Mouse (Mus musculus): ENCODE results near the gene Dync1li1.
"Not testable (repeated sequence)": the region's sequence is repeated elsewhere in the genome, so short reads cannot be mapped to it uniquely, and the experiment has no call there.

Dync1li1 gene

GRCm38 (mm10) chr9:114691112-114691511, 2.5 kb downstream of the Dync1li1 start:
- Histone ChIP-seq H3K27me3 (ENCODE audit: control insufficient read depth, insufficient read depth, low read length, poor library complexity, severe bottlenecking) (no peaks in the 10 kb centered on the region), H3K36me3 (ENCODE audit: control insufficient read depth, insufficient read depth, low read length, poor library complexity, severe bottlenecking) (no peaks in the 10 kb centered on the region; the same call in 1 of the 2 replicates)
- DNase-seq (ENCODE audit: low read depth, low spot score): peak; percentile 35

DNA sequence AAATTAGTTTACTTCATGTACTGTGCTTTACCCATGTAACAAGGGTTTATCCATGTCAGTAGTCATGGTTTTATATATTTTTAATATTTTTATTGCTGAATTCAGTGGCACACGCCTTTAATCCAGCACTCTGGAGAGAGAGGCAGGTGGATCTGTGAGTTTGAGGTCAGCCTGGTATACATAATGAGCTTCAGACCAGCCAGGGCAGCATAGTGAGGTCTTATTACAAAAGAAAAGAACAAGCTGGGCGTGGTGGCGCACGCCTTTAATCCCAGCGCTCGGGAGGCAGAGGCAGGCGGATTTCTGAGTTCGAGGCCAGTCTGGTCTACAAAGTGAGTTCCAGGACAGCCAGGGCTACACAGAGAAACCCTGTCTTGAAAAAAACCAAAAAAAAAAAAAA, 7.1 kb downstream of the Dync1li1 start:
- not testable (repeated sequence) for H3K27me3 ChIP-seq (ENCODE audit: control insufficient read depth, insufficient read depth, low read length, poor library complexity, severe bottlenecking); DNase-seq (ENCODE audit: low read depth, low spot score); H3K36me3 ChIP-seq (ENCODE audit: control insufficient read depth, insufficient read depth, low read length, poor library complexity, severe bottlenecking)

DNA sequence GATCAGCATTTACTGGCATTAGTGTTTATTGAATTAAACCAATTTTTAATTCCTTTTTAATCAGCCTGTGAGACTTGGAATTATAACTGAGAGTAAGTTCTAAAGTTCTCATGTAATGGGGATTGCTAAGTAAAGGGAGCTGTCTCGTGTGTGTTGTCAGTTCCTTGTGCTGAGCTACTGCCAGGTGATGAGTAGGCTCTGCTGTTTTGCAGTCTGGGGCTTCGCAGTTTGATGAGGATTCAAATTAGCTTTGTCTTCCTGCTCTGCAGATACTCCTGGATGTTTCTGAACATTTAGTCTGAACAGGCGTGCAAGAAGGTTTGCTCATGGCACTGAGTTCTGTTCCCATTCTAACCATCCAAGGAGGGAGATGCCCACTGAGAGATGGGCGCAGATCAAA, 8.5 kb downstream of the Dync1li1 start:
- DNase-seq (ENCODE audit: low read depth, low spot score): no peak
- no peaks in the 10 kb centered on the region for H3K27me3 ChIP-seq (ENCODE audit: control insufficient read depth, insufficient read depth, low read length, poor library complexity, severe bottlenecking)
- 0 out of 2 replicates have a peak, but pooled peaks cover 3% of the 10 kb centered on the region for H3K36me3 ChIP-seq (ENCODE audit: control insufficient read depth, insufficient read depth, low read length, poor library complexity, severe bottlenecking)

- Histone ChIP-seq H3K27me3 (ENCODE audit: control insufficient read depth, insufficient read depth, low read length, poor library complexity, severe bottlenecking) (no peaks in the 10 kb centered on the region), H3K36me3 (ENCODE audit: control insufficient read depth, insufficient read depth, low read length, poor library complexity, severe bottlenecking) (0 out of 2 replicates have a peak, but pooled peaks cover 3% of the 10 kb centered on the region)
- DNase-seq (ENCODE audit: low read depth, low spot score): no peak
These were observed 9.3 kb downstream of the Dync1li1 start for GRCm38 (mm10) chr9:114697926-114698325.

GRCm38 (mm10) chr9:114699262-114699661, 10.7 kb downstream of the Dync1li1 start:
- H3K27me3 ChIP-seq (ENCODE audit: control insufficient read depth, insufficient read depth, low read length, poor library complexity, severe bottlenecking): no peaks in the 10 kb centered on the region
- no peak for DNase-seq (ENCODE audit: low read depth, low spot score)

DNA sequence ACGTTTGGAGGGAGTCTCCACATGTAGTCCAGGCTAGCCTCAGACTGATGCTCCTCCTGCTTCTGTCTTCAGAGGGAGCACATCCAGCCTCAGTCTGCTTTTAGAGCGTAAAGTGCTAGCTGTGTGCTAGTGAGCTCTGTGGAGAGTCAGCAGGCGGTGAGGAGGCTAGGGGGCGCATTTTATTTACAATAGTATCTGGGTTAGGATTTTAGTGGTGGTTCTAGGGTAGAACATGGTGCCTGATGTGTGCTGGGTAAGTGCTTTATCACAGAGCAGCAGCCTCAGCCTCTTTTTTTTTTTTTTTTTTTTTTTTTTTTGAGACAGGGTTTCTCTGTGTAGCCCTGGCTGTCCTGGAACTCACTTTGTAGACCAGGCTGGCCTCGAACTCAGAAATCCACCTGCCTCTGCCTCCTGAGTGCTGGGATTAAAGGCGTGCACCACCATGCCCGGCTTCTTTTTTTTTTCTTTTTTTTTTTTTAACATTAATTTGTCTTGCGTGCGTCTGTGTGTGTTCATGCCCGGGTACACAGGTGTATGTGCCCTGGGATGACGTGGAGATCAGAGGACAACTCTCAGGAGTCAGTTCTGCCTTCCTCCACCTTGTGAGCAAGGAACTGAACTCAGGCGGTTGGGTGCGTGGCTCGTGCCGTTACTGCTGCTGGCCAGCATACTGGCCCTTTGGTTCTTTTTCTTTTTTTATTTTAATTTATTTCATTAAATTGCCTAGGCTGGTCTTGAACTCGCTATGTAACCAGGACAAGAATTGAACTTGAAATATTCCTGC, 11.5 kb downstream of the Dync1li1 start:
- 0 out of 2 replicates have a peak, but pooled peaks cover 3% of the 10 kb centered on the region for H3K36me3 ChIP-seq (ENCODE audit: control insufficient read depth, insufficient read depth, low read length, poor library complexity, severe bottlenecking)
- no peak for DNase-seq (ENCODE audit: low read depth, low spot score)
- no peaks in the 10 kb centered on the region for H3K27me3 ChIP-seq (ENCODE audit: control insufficient read depth, insufficient read depth, low read length, poor library complexity, severe bottlenecking)

More at GRCm38 (mm10) chr9:114699262-114699661, 10.7 kb downstream of the Dync1li1 start:
- H3K36me3 ChIP-seq (ENCODE audit: control insufficient read depth, insufficient read depth, low read length, poor library complexity, severe bottlenecking): 0 out of 2 replicates have a peak, but pooled peaks cover 3% of the 10 kb centered on the region

DNA sequence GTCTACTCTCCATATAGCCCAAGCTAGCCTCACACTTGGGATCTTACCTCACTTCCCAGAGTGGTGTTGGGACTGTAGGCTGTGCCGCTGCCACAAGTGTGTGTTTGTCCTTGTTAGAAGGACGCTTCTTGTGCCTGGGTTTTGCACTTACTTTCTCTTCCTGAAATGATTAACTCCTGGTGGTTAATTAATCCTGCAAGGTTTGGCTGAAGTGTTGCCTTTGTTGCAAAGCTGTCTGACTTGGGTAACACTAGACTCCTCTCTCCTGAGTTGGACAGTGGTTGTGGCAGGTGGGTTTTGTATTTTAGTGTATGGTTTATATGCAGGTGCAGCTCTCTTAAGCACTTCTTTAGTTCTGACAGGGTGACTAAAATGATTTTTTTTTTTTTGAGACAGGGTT, 12.4 kb downstream of the Dync1li1 start:
- Histone ChIP-seq H3K36me3 (ENCODE audit: control insufficient read depth, insufficient read depth, low read length, poor library complexity, severe bottlenecking) (0 out of 2 replicates have a peak, but pooled peaks cover 3% of the 10 kb centered on the region), H3K27me3 (ENCODE audit: control insufficient read depth, insufficient read depth, low read length, poor library complexity, severe bottlenecking) (no peaks in the 10 kb centered on the region)
- DNase-seq (ENCODE audit: low read depth, low spot score): no peak

DNA sequence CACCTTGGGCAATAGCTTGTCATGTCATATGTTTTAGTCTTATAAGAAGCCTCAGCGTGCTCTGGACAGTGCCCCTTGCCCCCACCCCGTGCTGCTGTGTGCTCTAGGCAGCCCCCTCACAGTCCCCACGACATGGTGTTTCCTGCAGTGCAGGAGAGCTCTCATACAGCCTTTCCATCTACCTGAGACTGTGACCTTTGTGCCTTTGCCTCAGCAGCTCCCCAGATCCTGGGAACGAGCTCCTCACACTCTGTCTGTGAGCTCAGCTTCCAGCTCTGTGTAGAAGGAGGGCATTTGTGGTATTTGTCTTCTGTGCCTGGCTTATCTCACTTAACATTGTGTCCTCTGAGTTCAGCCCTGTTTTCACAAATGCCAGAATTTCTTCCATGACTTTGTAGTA, 13.3 kb downstream of the Dync1li1 start:
- Histone ChIP-seq H3K36me3 (ENCODE audit: control insufficient read depth, insufficient read depth, low read length, poor library complexity, severe bottlenecking) (peaks cover 5% of the 10 kb centered on the region; the same call in 1 of the 2 replicates), H3K27me3 (ENCODE audit: control insufficient read depth, insufficient read depth, low read length, poor library complexity, severe bottlenecking) (no peaks in the 10 kb centered on the region)
- DNase-seq (ENCODE audit: low read depth, low spot score): no peak

DNA sequence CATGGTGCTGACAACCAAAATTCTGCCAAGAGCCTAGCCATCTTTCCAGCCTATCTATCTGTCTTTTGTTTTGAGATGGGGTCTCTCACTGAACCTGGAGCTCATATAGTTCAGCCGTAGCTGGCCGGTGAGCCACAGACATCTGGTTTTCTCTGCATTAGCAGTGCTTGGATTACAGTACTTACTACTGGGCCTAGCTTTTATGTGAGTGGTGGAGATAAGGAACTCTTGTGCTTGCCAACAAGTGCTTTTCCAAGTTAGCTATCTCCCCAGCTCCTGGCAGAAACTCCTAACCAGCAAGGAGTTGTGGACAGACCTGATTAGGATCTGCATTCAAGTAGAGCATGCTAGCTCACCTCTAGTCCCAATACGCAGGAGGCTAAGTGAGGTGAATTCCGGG, 19.2 kb downstream of the Dync1li1 start:
- DNase-seq (ENCODE audit: low read depth, low spot score): no peak
- H3K27me3 ChIP-seq (ENCODE audit: control insufficient read depth, insufficient read depth, low read length, poor library complexity, severe bottlenecking): no peaks in the 10 kb centered on the region
- H3K36me3 ChIP-seq (ENCODE audit: control insufficient read depth, insufficient read depth, low read length, poor library complexity, severe bottlenecking): peaks cover 10% of the 10 kb centered on the region; the same call in 1 of the 2 replicates

DNA sequence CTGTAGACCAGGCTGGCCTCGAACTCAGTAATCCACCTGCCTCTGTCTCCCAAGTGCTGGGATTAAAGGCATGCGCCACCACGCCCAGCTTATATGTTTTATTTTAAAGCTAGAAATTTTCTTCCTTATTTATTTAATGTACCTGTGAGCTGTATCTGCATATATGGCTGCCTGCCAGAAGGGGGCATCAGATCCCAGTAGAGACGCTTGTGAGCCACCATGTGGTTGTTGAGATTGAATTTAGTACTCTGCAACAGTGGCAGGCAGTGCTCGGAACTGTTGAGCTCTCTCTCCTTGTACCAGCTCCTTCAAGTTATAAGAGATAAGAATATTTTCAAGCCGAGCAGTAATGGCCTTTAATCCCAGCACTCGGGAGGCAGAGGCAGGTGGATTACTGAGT, 21.8 kb downstream of the Dync1li1 start:
- peak; percentile 78 for DNase-seq (ENCODE audit: low read depth, low spot score)

GRCm38 (mm10) chr9:114713481-114713880, 24.9 kb downstream of the Dync1li1 start:
- no peaks in the 10 kb centered on the region for H3K27me3 ChIP-seq (ENCODE audit: control insufficient read depth, insufficient read depth, low read length, poor library complexity, severe bottlenecking)
- peaks cover 5% of the 10 kb centered on the region for H3K36me3 ChIP-seq (ENCODE audit: control insufficient read depth, insufficient read depth, low read length, poor library complexity, severe bottlenecking)
- no peak for DNase-seq (ENCODE audit: low read depth, low spot score)

More for the DNA sequence above, 21.8 kb downstream of the Dync1li1 start:
- Histone ChIP-seq H3K36me3 (ENCODE audit: control insufficient read depth, insufficient read depth, low read length, poor library complexity, severe bottlenecking) (peaks cover 12% of the 10 kb centered on the region), H3K27me3 (ENCODE audit: control insufficient read depth, insufficient read depth, low read length, poor library complexity, severe bottlenecking) (no peaks in the 10 kb centered on the region)

- Histone ChIP-seq H3K27me3 (ENCODE audit: control insufficient read depth, insufficient read depth, low read length, poor library complexity, severe bottlenecking) (no peaks in the 10 kb centered on the region), H3K36me3 (ENCODE audit: control insufficient read depth, insufficient read depth, low read length, poor library complexity, severe bottlenecking) (peaks cover 7% of the 10 kb centered on the region; the same call in 1 of the 2 replicates)
- DNase-seq (ENCODE audit: low read depth, low spot score): no peak
These were observed 28.2 kb downstream of the Dync1li1 start for GRCm38 (mm10) chr9:114716677-114717331.

- Histone ChIP-seq H3K27me3 (ENCODE audit: control insufficient read depth, insufficient read depth, low read length, poor library complexity, severe bottlenecking) (no peaks in the 10 kb centered on the region), H3K36me3 (ENCODE audit: control insufficient read depth, insufficient read depth, low read length, poor library complexity, severe bottlenecking) (peaks cover 4% of the 10 kb centered on the region)
- peak; percentile 64 for DNase-seq (ENCODE audit: low read depth, low spot score)
These were observed 38.7 kb downstream of the Dync1li1 start for GRCm38 (mm10) chr9:114727315-114727714.

- not testable (repeated sequence) for DNase-seq (ENCODE audit: low read depth, low spot score); H3K36me3 ChIP-seq (ENCODE audit: control insufficient read depth, insufficient read depth, low read length, poor library complexity, severe bottlenecking); H3K27me3 ChIP-seq (ENCODE audit: control insufficient read depth, insufficient read depth, low read length, poor library complexity, severe bottlenecking)
These were observed 39.8 kb downstream of the Dync1li1 start for GRCm38 (mm10) chr9:114728432-114728831.
